Mouse (Mus musculus): ENCODE data around the gene Map1s. TPM values are rescaled to one million over a fixed set of nuclear protein-coding genes. Genes with fewer than 3 reads are reported as not detected.
A peak's percentile ranks its signal among the peaks of the same experiment; 100 is the strongest.

Gene Map1s
- polyA plus RNA-seq, 1 experiment: 3.3 TPM

- peaks cover 63% of the 10 kb centered on the region for H3K4me1 ChIP-seq (ENCODE audit: control insufficient read depth)
- peak within 1 kb of the TSS; percentile 89 for H3K4me3 ChIP-seq (replicated peaks)
- peaks cover 18% of the 10 kb centered on the region for H3K36me3 ChIP-seq (ENCODE audit: control insufficient read depth)
These were observed 32.3 kb upstream of the Map1s start, which contains the start of gene Ccdc124 for GRCm38 (mm10) chr8:70873364-70873985. Gene Ccdc124, minus strand, starts transcription at chr8:70873935.

DNA sequence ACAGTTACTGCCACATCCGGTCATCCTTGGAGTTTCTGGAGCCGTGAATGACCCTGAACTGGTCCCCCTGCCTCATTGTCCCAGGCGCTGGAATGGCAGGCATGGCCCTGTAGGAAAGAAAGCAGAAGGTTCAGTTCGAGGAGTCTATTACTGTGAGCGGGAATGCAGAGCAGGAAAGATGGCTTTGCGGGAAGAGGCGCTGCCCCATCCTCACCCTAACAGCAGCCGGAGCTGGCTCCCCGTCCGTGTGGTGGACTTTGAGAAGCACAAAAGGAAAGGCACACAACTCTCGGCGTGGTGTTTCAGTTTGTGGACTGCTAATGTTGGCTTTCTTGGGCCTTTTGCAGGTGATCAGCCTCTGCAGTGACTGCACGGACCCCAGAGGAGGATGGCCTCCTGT, 31.3 kb upstream of the Map1s start:
- Histone ChIP-seq H3K4me1 (ENCODE audit: control insufficient read depth) (peaks cover 53% of the 10 kb centered on the region), H3K36me3 (ENCODE audit: control insufficient read depth) (peaks cover 13% of the 10 kb centered on the region), H3K4me3 (replicated peaks) (no peak overlapping the region), H3K27me3 (ENCODE audit: control insufficient read depth) (peaks cover 9% of the 10 kb centered on the region), H3K9me3 (ENCODE audit: control insufficient read depth, low read length) (no peaks in the 10 kb centered on the region)
- TF ChIP-seq TAL1 (IDR thresholded peaks at IDR 0.05; ENCODE audit: low read length) (no peak), GATA1 (IDR thresholded peaks at IDR 0.05; ENCODE audit: low read length) (no peak)

More at GRCm38 (mm10) chr8:70873364-70873985, 32.3 kb upstream of the Map1s start, which contains the start of gene Ccdc124:
- H3K27me3 ChIP-seq (ENCODE audit: control insufficient read depth): peaks cover 5% of the 10 kb centered on the region
- TF ChIP-seq TAL1 (IDR thresholded peaks at IDR 0.05; ENCODE audit: low read length) (no peak), GATA1 (IDR thresholded peaks at IDR 0.05; ENCODE audit: low read length) (no peak)
- no peaks in the 10 kb centered on the region for H3K9me3 ChIP-seq (ENCODE audit: control insufficient read depth, low read length)

- Histone ChIP-seq H3K36me3 (ENCODE audit: control insufficient read depth) (peaks cover 4% of the 10 kb centered on the region), H3K9me3 (ENCODE audit: control insufficient read depth, low read length) (no peaks in the 10 kb centered on the region), H3K27me3 (ENCODE audit: control insufficient read depth) (peaks cover 26% of the 10 kb centered on the region), H3K4me3 (replicated peaks) (no peak overlapping the region), H3K4me1 (ENCODE audit: control insufficient read depth) (peaks cover 42% of the 10 kb centered on the region)
- TF ChIP-seq GATA1 (IDR thresholded peaks at IDR 0.05; ENCODE audit: low read length): no peak
- TF ChIP-seq TAL1 (IDR thresholded peaks at IDR 0.05; ENCODE audit: low read length): no peak
These were observed 29.4 kb upstream of the Map1s start for GRCm38 (mm10) chr8:70876382-70876781.

GRCm38 (mm10) chr8:70878178-70878577, 27.6 kb upstream of the Map1s start:
- TF ChIP-seq GATA1 (IDR thresholded peaks at IDR 0.05; ENCODE audit: low read length) (no peak), TAL1 (IDR thresholded peaks at IDR 0.05; ENCODE audit: low read length) (no peak)
- no peaks in the 10 kb centered on the region for H3K9me3 ChIP-seq (ENCODE audit: control insufficient read depth, low read length)
- no peak overlapping the region for H3K4me3 ChIP-seq (replicated peaks)
- H3K4me1 ChIP-seq (ENCODE audit: control insufficient read depth): peaks cover 27% of the 10 kb centered on the region
- no peaks in the 10 kb centered on the region for H3K36me3 ChIP-seq (ENCODE audit: control insufficient read depth)
- peaks cover 34% of the 10 kb centered on the region for H3K27me3 ChIP-seq (ENCODE audit: control insufficient read depth)

DNA sequence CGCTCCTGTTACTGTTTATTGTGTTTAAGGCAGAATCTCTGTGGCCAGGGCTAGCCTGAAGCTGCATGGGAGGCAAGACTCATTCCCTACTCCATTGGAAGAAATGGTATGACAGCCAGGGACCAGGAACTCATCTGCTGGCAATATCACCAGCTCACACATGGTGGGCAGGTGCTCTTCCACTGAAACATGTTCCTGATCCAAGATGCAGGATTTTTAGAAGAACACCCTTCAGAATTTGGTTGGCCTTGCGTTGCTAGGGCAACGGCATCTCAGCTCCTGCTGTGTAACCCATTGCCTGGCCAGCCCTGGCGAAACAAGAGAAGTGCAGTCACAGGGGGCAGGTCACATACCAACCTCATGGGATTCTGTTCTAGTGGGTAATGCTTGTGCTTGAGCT, 26.2 kb upstream of the Map1s start:
- TF ChIP-seq GATA1 (IDR thresholded peaks at IDR 0.05; ENCODE audit: low read length) (no peak), TAL1 (IDR thresholded peaks at IDR 0.05; ENCODE audit: low read length) (no peak)
- H3K4me3 ChIP-seq (replicated peaks): no peak overlapping the region
- H3K9me3 ChIP-seq (ENCODE audit: control insufficient read depth, low read length): no peaks in the 10 kb centered on the region
- H3K27me3 ChIP-seq (ENCODE audit: control insufficient read depth): peaks cover 41% of the 10 kb centered on the region
- H3K36me3 ChIP-seq (ENCODE audit: control insufficient read depth): no peaks in the 10 kb centered on the region
- H3K4me1 ChIP-seq (ENCODE audit: control insufficient read depth): peaks cover 17% of the 10 kb centered on the region

GRCm38 (mm10) chr8:70880126-70880525, 25.6 kb upstream of the Map1s start:
- H3K4me3 ChIP-seq (replicated peaks): no peak overlapping the region
- no peak for TF ChIP-seq GATA1 (IDR thresholded peaks at IDR 0.05; ENCODE audit: low read length)
- no peak for TF ChIP-seq TAL1 (IDR thresholded peaks at IDR 0.05; ENCODE audit: low read length)
- no peaks in the 10 kb centered on the region for H3K36me3 ChIP-seq (ENCODE audit: control insufficient read depth)
- peaks cover 46% of the 10 kb centered on the region for H3K27me3 ChIP-seq (ENCODE audit: control insufficient read depth)
- H3K9me3 ChIP-seq (ENCODE audit: control insufficient read depth, low read length): no peaks in the 10 kb centered on the region
- H3K4me1 ChIP-seq (ENCODE audit: control insufficient read depth): peaks cover 15% of the 10 kb centered on the region

- Histone ChIP-seq H3K36me3 (ENCODE audit: control insufficient read depth) (no peaks in the 10 kb centered on the region), H3K27me3 (ENCODE audit: control insufficient read depth) (peaks cover 50% of the 10 kb centered on the region)
- no peak for TF ChIP-seq TAL1 (IDR thresholded peaks at IDR 0.05; ENCODE audit: low read length)
These were observed 25.2 kb upstream of the Map1s start for GRCm38 (mm10) chr8:70880546-70880945.

GRCm38 (mm10) chr8:70884186-70884585, 21.5 kb upstream of the Map1s start:
- H3K36me3 ChIP-seq (ENCODE audit: control insufficient read depth): no peaks in the 10 kb centered on the region
- H3K4me3 ChIP-seq (replicated peaks): no peak overlapping the region
- H3K4me1 ChIP-seq (ENCODE audit: control insufficient read depth): peaks cover 11% of the 10 kb centered on the region
- no peaks in the 10 kb centered on the region for H3K9me3 ChIP-seq (ENCODE audit: control insufficient read depth, low read length)
- H3K27me3 ChIP-seq (ENCODE audit: control insufficient read depth): peaks cover 77% of the 10 kb centered on the region
- TF ChIP-seq TAL1 (IDR thresholded peaks at IDR 0.05; ENCODE audit: low read length) (no peak), GATA1 (IDR thresholded peaks at IDR 0.05; ENCODE audit: low read length) (no peak)

More at GRCm38 (mm10) chr8:70880546-70880945, 25.2 kb upstream of the Map1s start:
- Histone ChIP-seq H3K9me3 (ENCODE audit: control insufficient read depth, low read length) (no peaks in the 10 kb centered on the region), H3K4me1 (ENCODE audit: control insufficient read depth) (peaks cover 15% of the 10 kb centered on the region), H3K4me3 (replicated peaks) (no peak overlapping the region)

DNA sequence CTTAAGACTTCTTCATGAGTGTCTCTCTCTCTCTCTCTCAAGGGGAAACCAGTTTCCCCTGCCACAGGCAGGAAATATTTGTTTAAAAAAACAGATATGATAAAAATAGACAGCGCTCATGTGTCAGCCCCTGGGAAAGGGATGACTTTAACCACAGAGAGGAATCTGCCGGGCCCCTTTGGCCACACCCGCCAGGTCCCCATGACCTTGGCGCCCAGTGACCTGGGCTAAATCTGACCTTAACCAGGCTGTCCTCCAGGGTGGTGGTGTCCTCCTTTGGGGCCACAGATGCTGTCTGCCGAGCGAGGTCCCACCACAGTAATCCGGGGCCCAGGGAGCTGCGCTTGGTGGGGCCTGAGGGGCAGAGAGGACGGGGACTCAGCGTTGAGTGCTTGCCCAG, 21.0 kb upstream of the Map1s start:
- no peak for TF ChIP-seq TAL1 (IDR thresholded peaks at IDR 0.05; ENCODE audit: low read length)
- no peak for TF ChIP-seq GATA1 (IDR thresholded peaks at IDR 0.05; ENCODE audit: low read length)
- Histone ChIP-seq H3K36me3 (ENCODE audit: control insufficient read depth) (no peaks in the 10 kb centered on the region), H3K4me3 (replicated peaks) (no peak overlapping the region), H3K4me1 (ENCODE audit: control insufficient read depth) (peaks cover 11% of the 10 kb centered on the region), H3K9me3 (ENCODE audit: control insufficient read depth, low read length) (no peaks in the 10 kb centered on the region), H3K27me3 (ENCODE audit: control insufficient read depth) (peaks cover 76% of the 10 kb centered on the region)
